Mouse (Mus musculus): ENCODE measurements around the gene Hipk2. TPM values are rescaled to one million over a fixed set of nuclear protein-coding genes. Genes with fewer than 3 reads are reported as not detected.

The Hipk2 gene
- polyA plus RNA-seq, 1 experiment from 2014 or later, result 21.8 TPM

- H3K27me3 ChIP-seq (ENCODE audit: low read depth, poor library complexity, severe bottlenecking), result no peaks in the 10 kb centered on the region
- no peak overlapping the region for H3K4me3 ChIP-seq
- peaks cover 69% of the 10 kb centered on the region for H3K36me3 ChIP-seq
- no peak for DNase-seq (ENCODE audit: low spot score)
- no peaks in the 10 kb centered on the region for H3K9me3 ChIP-seq (replicated peaks)
- H3K4me1 ChIP-seq, result no peaks in the 10 kb centered on the region
- no peak overlapping the region for H3K27ac ChIP-seq
- WGBS, result 85% methylated on average over 4 of the region's 4 CpGs
Observed at GRCm38 (mm10) chr6:38811459-38812145, 64.4 kb downstream of the Hipk2 start.

GRCm38 (mm10) chr6:38810121-38810475 lies 65.9 kb downstream of the Hipk2 start:
- no peaks in the 10 kb centered on the region for H3K9me3 ChIP-seq (replicated peaks)
- DNase-seq (ENCODE audit: low spot score), result no peak
- H3K27me3 ChIP-seq (ENCODE audit: low read depth, poor library complexity, severe bottlenecking), result no peaks in the 10 kb centered on the region
- peaks cover 64% of the 10 kb centered on the region for H3K36me3 ChIP-seq
- H3K27ac ChIP-seq, result no peak overlapping the region
- no peaks in the 10 kb centered on the region for H3K4me1 ChIP-seq
- no peak overlapping the region for H3K4me3 ChIP-seq
- 58% methylated on average over 2 of the region's 2 CpGs for WGBS

GRCm38 (mm10) chr6:38809396-38810120 lies 66.4 kb downstream of the Hipk2 start:
- no peaks in the 10 kb centered on the region for H3K9me3 ChIP-seq (replicated peaks)
- H3K27me3 ChIP-seq (ENCODE audit: low read depth, poor library complexity, severe bottlenecking), result no peaks in the 10 kb centered on the region
- no peaks in the 10 kb centered on the region for H3K4me1 ChIP-seq
- peaks cover 64% of the 10 kb centered on the region for H3K36me3 ChIP-seq
- H3K4me3 ChIP-seq, result no peak overlapping the region
- 77% methylated on average over 10 of the region's 10 CpGs for WGBS
- H3K27ac ChIP-seq, result no peak overlapping the region
- DNase-seq (ENCODE audit: low spot score), result no peak

- 98% methylated on average over 4 of the region's 4 CpGs for WGBS
- Histone ChIP-seq H3K27ac (no peak overlapping the region), H3K27me3 (ENCODE audit: low read depth, poor library complexity, severe bottlenecking) (no peaks in the 10 kb centered on the region), H3K4me3 (no peak overlapping the region), H3K4me1 (no peaks in the 10 kb centered on the region), H3K36me3 (peaks cover 69% of the 10 kb centered on the region), H3K9me3 (replicated peaks) (no peaks in the 10 kb centered on the region)
- DNase-seq (ENCODE audit: low spot score), result no peak
Observed at GRCm38 (mm10) chr6:38808317-38808716, 67.6 kb downstream of the Hipk2 start.

- no peaks in the 10 kb centered on the region for H3K4me1 ChIP-seq
- 85% methylated on average over 4 of the region's 4 CpGs for WGBS
- peaks cover 74% of the 10 kb centered on the region for H3K36me3 ChIP-seq
- H3K27me3 ChIP-seq (ENCODE audit: low read depth, poor library complexity, severe bottlenecking), result no peaks in the 10 kb centered on the region
- H3K27ac ChIP-seq, result no peak overlapping the region
- no peak for DNase-seq (ENCODE audit: low spot score)
- no peaks in the 10 kb centered on the region for H3K9me3 ChIP-seq (replicated peaks)
- no peak overlapping the region for H3K4me3 ChIP-seq
Observed at GRCm38 (mm10) chr6:38806963-38807445, 69.0 kb downstream of the Hipk2 start.

- H3K27ac ChIP-seq, result no peak overlapping the region
- peaks cover 62% of the 10 kb centered on the region for H3K36me3 ChIP-seq
- peak; percentile 19 for DNase-seq (ENCODE audit: low spot score)
- no peaks in the 10 kb centered on the region for H3K4me1 ChIP-seq
- H3K27me3 ChIP-seq (ENCODE audit: low read depth, poor library complexity, severe bottlenecking), result no peaks in the 10 kb centered on the region
- 83% methylated on average over 2 of the region's 2 CpGs for WGBS
- no peak overlapping the region for H3K4me3 ChIP-seq
- H3K9me3 ChIP-seq (replicated peaks), result no peaks in the 10 kb centered on the region
Observed at GRCm38 (mm10) chr6:38805612-38806011, 70.4 kb downstream of the Hipk2 start.

- peak; percentile 9 for DNase-seq (ENCODE audit: low spot score)
- Histone ChIP-seq H3K27me3 (ENCODE audit: low read depth, poor library complexity, severe bottlenecking) (no peaks in the 10 kb centered on the region), H3K9me3 (replicated peaks) (no peaks in the 10 kb centered on the region), H3K4me3 (no peak overlapping the region), H3K4me1 (no peaks in the 10 kb centered on the region), H3K36me3 (peaks cover 32% of the 10 kb centered on the region), H3K27ac (no peak overlapping the region)
- 89% methylated on average over 1 of the region's 1 CpGs for WGBS
Observed at GRCm38 (mm10) chr6:38801252-38801651, 74.7 kb downstream of the Hipk2 start.

GRCm38 (mm10) chr6:38797548-38797947 lies 78.4 kb downstream of the Hipk2 start:
- no peaks in the 10 kb centered on the region for H3K4me1 ChIP-seq
- DNase-seq (ENCODE audit: low spot score), result no peak
- WGBS, result 90% methylated on average over 3 of the region's 3 CpGs
- no peak overlapping the region for H3K4me3 ChIP-seq
- H3K27me3 ChIP-seq (ENCODE audit: low read depth, poor library complexity, severe bottlenecking), result no peaks in the 10 kb centered on the region
- no peak overlapping the region for H3K27ac ChIP-seq
- H3K36me3 ChIP-seq, result peaks cover 9% of the 10 kb centered on the region
- no peaks in the 10 kb centered on the region for H3K9me3 ChIP-seq (replicated peaks)

GRCm38 (mm10) chr6:38796993-38797392 lies 79.0 kb downstream of the Hipk2 start:
- Histone ChIP-seq H3K36me3 (peaks cover 6% of the 10 kb centered on the region; the same call in 1 of the 2 replicates), H3K27ac (no peak overlapping the region), H3K27me3 (ENCODE audit: low read depth, poor library complexity, severe bottlenecking) (no peaks in the 10 kb centered on the region), H3K4me1 (no peaks in the 10 kb centered on the region), H3K4me3 (no peak overlapping the region), H3K9me3 (replicated peaks) (no peaks in the 10 kb centered on the region)
- DNase-seq (ENCODE audit: low spot score), result no peak

- H3K27me3 ChIP-seq (ENCODE audit: low read depth, poor library complexity, severe bottlenecking), result no peaks in the 10 kb centered on the region
- H3K4me3 ChIP-seq, result no peak overlapping the region
- WGBS, result 78% methylated on average over 1 of the region's 1 CpGs
- no peaks in the 10 kb centered on the region for H3K4me1 ChIP-seq
- H3K36me3 ChIP-seq, result peaks cover 12% of the 10 kb centered on the region
- no peak overlapping the region for H3K27ac ChIP-seq
- H3K9me3 ChIP-seq (replicated peaks), result no peaks in the 10 kb centered on the region
- DNase-seq (ENCODE audit: low spot score), result no peak
Observed at GRCm38 (mm10) chr6:38796388-38796787, 79.6 kb downstream of the Hipk2 start.

- no peaks in the 10 kb centered on the region for H3K9me3 ChIP-seq (replicated peaks)
- no peaks in the 10 kb centered on the region for H3K4me1 ChIP-seq
- WGBS, result 88% methylated on average over 3 of the region's 3 CpGs
- H3K27ac ChIP-seq, result no peak overlapping the region
- H3K27me3 ChIP-seq (ENCODE audit: low read depth, poor library complexity, severe bottlenecking), result no peaks in the 10 kb centered on the region
- DNase-seq (ENCODE audit: low spot score), result no peak
- no peak overlapping the region for H3K4me3 ChIP-seq
- H3K36me3 ChIP-seq, result peaks cover 15% of the 10 kb centered on the region
Observed at GRCm38 (mm10) chr6:38795096-38795816, 80.7 kb downstream of the Hipk2 start.

- WGBS, result 94% methylated on average over 3 of the region's 3 CpGs
- no peak overlapping the region for H3K27ac ChIP-seq
- peaks cover 22% of the 10 kb centered on the region for H3K36me3 ChIP-seq
- H3K4me1 ChIP-seq, result no peaks in the 10 kb centered on the region
- no peak overlapping the region for H3K4me3 ChIP-seq
- no peak for DNase-seq (ENCODE audit: low spot score)
- H3K9me3 ChIP-seq (replicated peaks), result no peaks in the 10 kb centered on the region
- H3K27me3 ChIP-seq (ENCODE audit: low read depth, poor library complexity, severe bottlenecking), result no peaks in the 10 kb centered on the region
Observed at GRCm38 (mm10) chr6:38792966-38793365, 83.0 kb downstream of the Hipk2 start.

- H3K4me3 ChIP-seq, result no peak overlapping the region
- peaks cover 32% of the 10 kb centered on the region for H3K36me3 ChIP-seq
- H3K9me3 ChIP-seq (replicated peaks), result no peaks in the 10 kb centered on the region
- no peak for DNase-seq (ENCODE audit: low spot score)
- H3K4me1 ChIP-seq, result no peaks in the 10 kb centered on the region
- WGBS, result 88% methylated on average over 5 of the region's 5 CpGs
- H3K27ac ChIP-seq, result no peak overlapping the region
- no peaks in the 10 kb centered on the region for H3K27me3 ChIP-seq (ENCODE audit: low read depth, poor library complexity, severe bottlenecking)
Observed at GRCm38 (mm10) chr6:38789221-38789810, 86.6 kb downstream of the Hipk2 start.
